In the genomic region with DNA sequence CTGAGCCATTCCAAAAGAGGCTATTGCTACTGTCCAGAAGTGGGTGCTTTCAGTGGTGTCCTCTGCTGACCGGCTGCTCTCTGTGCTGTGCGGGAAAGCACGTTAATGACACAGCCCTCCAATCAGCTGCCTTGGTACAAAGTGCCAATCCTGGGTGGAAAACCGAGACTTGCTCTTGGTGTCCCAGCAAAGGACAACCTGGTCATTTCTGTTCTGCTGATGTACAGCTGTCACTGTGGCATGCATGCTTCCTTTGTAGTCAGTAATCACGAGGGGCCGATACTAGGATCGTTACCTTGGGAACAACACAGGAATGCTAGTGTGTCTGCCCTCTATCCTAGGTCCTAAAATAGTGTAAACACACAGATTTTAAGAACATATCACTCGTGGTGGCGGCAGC, we compare ENCODE assay signal across 29 mouse cellular contexts.
DNase-seq lines count a peak whose midpoint lies in the region; ATAC-seq and TF ChIP-seq lines count a peak whose summit lies in the region.
"Had no signal": no experiment of that assay in that cellular context is flagged by ENCODE, and none has a peak within 500 bp of the region (broad histone marks: within the 10 kb centered on the region; RNA-seq: fewer than 3 reads in every experiment).

No protein-coding gene starts in this region.

- 0 out of 2 replicates have a peak overlapping the region, but pooled peaks have one; percentile 9 for H3K4me2 ChIP-seq in heart, embryonic 11.5 days
- H3K4me2 ChIP-seq in midbrain, embryonic 11.5 days: no peak overlapping the region
- no peak overlapping the region for H3K4me2 ChIP-seq in midbrain, embryonic 16.5 days (ENCODE audit: low read length)
- H3K4me2 ChIP-seq: embryonic facial prominence, embryonic 12.5 days; intestine, embryonic 15.5 days; lung, embryonic 15.5 days; midbrain, embryonic 15.5 days; neural tube, embryonic 12.5 days had no signal

- no peak for ATAC-seq in heart, embryonic 11.5 days (replicated peaks; ENCODE audit: insufficient number of reproducible peaks, low FRiP score, low TSS enrichment)
- 0 out of 2 replicates have a peak, but pooled peaks have one; percentile 19 for ATAC-seq in midbrain, embryonic 11.5 days (ENCODE audit: low FRiP score)
- ATAC-seq in midbrain, embryonic 16.5 days: no peak
- ATAC-seq: CD4-positive, CD25-positive, alpha-beta regulatory T cell, adult 4 months; forebrain, embryonic 16.5 days; hindbrain, postnatal 0 days; intestine, embryonic 15.5 days; midbrain, embryonic 15.5 days had no signal

- no peaks in the 10 kb centered on the region for H3K27me3 ChIP-seq in heart, embryonic 11.5 days (ENCODE audit: control insufficient read depth, insufficient read depth, low read length)
- H3K27me3 ChIP-seq in heart, adult 2 months (ENCODE audit: control insufficient read depth, insufficient read depth, low read length): no peaks in the 10 kb centered on the region
- no peaks in the 10 kb centered on the region for H3K27me3 ChIP-seq in midbrain, embryonic 11.5 days (ENCODE audit: control insufficient read depth, insufficient read depth, low read length)
- no peaks in the 10 kb centered on the region for H3K27me3 ChIP-seq in midbrain, embryonic 16.5 days (ENCODE audit: control insufficient read depth, insufficient read depth, low read depth, low read length)
- H3K27me3 ChIP-seq: embryonic facial prominence, embryonic 12.5 days; intestine, embryonic 15.5 days; lung, embryonic 15.5 days; midbrain, embryonic 15.5 days; neural tube, embryonic 12.5 days had no signal

- no peaks in the 10 kb centered on the region for H3K36me3 ChIP-seq in heart, embryonic 11.5 days (ENCODE audit: control insufficient read depth, insufficient read depth, low read length)
- no peaks in the 10 kb centered on the region for H3K36me3 ChIP-seq in heart, adult 2 months (ENCODE audit: control insufficient read depth, insufficient read depth, low read length)
- no peaks in the 10 kb centered on the region for H3K36me3 ChIP-seq in midbrain, embryonic 11.5 days (ENCODE audit: control insufficient read depth, insufficient read depth, low read length)
- H3K36me3 ChIP-seq in midbrain, embryonic 16.5 days (ENCODE audit: control insufficient read depth, insufficient read depth, low read length): no peaks in the 10 kb centered on the region
- H3K36me3 ChIP-seq: embryonic facial prominence, embryonic 12.5 days; hindbrain, embryonic 10.5 days; intestine, embryonic 15.5 days; lung, embryonic 15.5 days; midbrain, embryonic 15.5 days; neural tube, embryonic 12.5 days had no signal

- no peak for DNase-seq in heart, adult 2 months
- no peak for DNase-seq in midbrain, embryonic 11.5 days (ENCODE audit: low spot score, missing footprints)
- DNase-seq in embryo, embryonic 11 days: peak; percentile 22
- peak; percentile 47 for DNase-seq in mesoderm, embryonic 11.5 days (ENCODE audit: low read depth, low spot score)
- DNase-seq in urinary bladder, adult 18-20 months (ENCODE audit: low spot score in 2 of 2): no peak
- DNase-seq: adrenal gland, postnatal 14 days; cerebellum, adult 11 months; cerebellum, adult 9-11 months; gastrocnemius, adult 2 months; gastrocnemius, postnatal 36 days; kidney, adult 2 months; kidney, postnatal 4 days; layer of hippocampus, postnatal 36 days; left cerebral cortex, postnatal 4 days; lung, postnatal 36 days; retina, postnatal 1 day; right cerebral cortex, postnatal 14 days had no signal

- no peaks in the 10 kb centered on the region for H3K9me3 ChIP-seq in heart, embryonic 11.5 days (replicated peaks; ENCODE audit: control insufficient read depth, low read length)
- H3K9me3 ChIP-seq in midbrain, embryonic 11.5 days (ENCODE audit: control insufficient read depth, low read length): no peaks in the 10 kb centered on the region
- no peaks in the 10 kb centered on the region for H3K9me3 ChIP-seq in midbrain, embryonic 16.5 days (replicated peaks; ENCODE audit: control insufficient read depth, low read length, poor library complexity, severe bottlenecking)
- H3K9me3 ChIP-seq: embryonic facial prominence, embryonic 12.5 days; hindbrain, embryonic 10.5 days; intestine, embryonic 15.5 days; lung, embryonic 15.5 days; midbrain, embryonic 15.5 days; neural tube, embryonic 12.5 days had no signal

- peaks cover 5% of the 10 kb centered on the region; the same call in 1 of the 2 replicates for H3K79me2 ChIP-seq in heart, adult 2 months (replicated peaks; ENCODE audit: control insufficient read depth, insufficient read depth, low read length)

- no peak overlapping the region for H3K9ac ChIP-seq in heart, embryonic 11.5 days (ENCODE audit: low read depth, low read length)
- no peak overlapping the region for H3K9ac ChIP-seq in heart, adult 2 months (ENCODE audit: low read depth, low read length)
- H3K9ac ChIP-seq in midbrain, embryonic 11.5 days (ENCODE audit: low read length): no peak overlapping the region
- no peak overlapping the region for H3K9ac ChIP-seq in midbrain, embryonic 16.5 days (ENCODE audit: low read depth, low read length)
- H3K9ac ChIP-seq: embryonic facial prominence, embryonic 12.5 days; intestine, embryonic 15.5 days; lung, embryonic 15.5 days; midbrain, embryonic 15.5 days; neural tube, embryonic 12.5 days had no signal

- TF ChIP-seq POLR2A in heart, adult 2 months (IDR thresholded peaks at IDR 0.05; ENCODE audit: insufficient read depth, low read depth, low read length): no peak

- no peak for TF ChIP-seq CTCF in heart, adult 2 months (IDR thresholded peaks at IDR 0.05)

- WGBS in heart, embryonic 11.5 days (ENCODE audit: insufficient replicate concordance): 31% methylated on average over 9 of the region's 9 CpGs
- 72% methylated on average over 9 of the region's 9 CpGs for WGBS in heart, adult 2 months
- WGBS in midbrain, embryonic 11.5 days: 18% methylated on average over 9 of the region's 9 CpGs
- WGBS in midbrain, embryonic 16.5 days: 17% methylated on average over 9 of the region's 9 CpGs

- H3K4me1 ChIP-seq in heart, embryonic 11.5 days (ENCODE audit: control insufficient read depth, insufficient read depth, low read length): peaks cover 45% of the 10 kb centered on the region
- peaks cover 14% of the 10 kb centered on the region for H3K4me1 ChIP-seq in heart, adult 2 months (ENCODE audit: control insufficient read depth, insufficient read depth, low read length)
- peaks cover 31% of the 10 kb centered on the region for H3K4me1 ChIP-seq in midbrain, embryonic 11.5 days (ENCODE audit: control insufficient read depth, insufficient read depth, low read length)
- H3K4me1 ChIP-seq in midbrain, embryonic 16.5 days (ENCODE audit: control insufficient read depth, insufficient read depth, low read length): peaks cover 57% of the 10 kb centered on the region

- TF ChIP-seq EP300 in heart, adult 2 months (IDR thresholded peaks at IDR 0.05; ENCODE audit: insufficient read depth, low read depth, low read length): no peak

- intact Hi-C loops in heart, adult 2 months (cut with DNase I): no loop called here

- H3K27ac ChIP-seq in heart, embryonic 11.5 days (ENCODE audit: low read depth, low read length): no peak overlapping the region
- no peak overlapping the region for H3K27ac ChIP-seq in heart, adult 2 months
- no peak overlapping the region for H3K27ac ChIP-seq in midbrain, embryonic 11.5 days (ENCODE audit: low read depth, low read length)
- no peak overlapping the region for H3K27ac ChIP-seq in midbrain, embryonic 16.5 days (ENCODE audit: low read length)
- H3K27ac ChIP-seq: embryonic facial prominence, embryonic 12.5 days; gastrocnemius, adult 2 months; hindbrain, embryonic 10.5 days; hindbrain, postnatal 0 days; intestine, embryonic 15.5 days; kidney, postnatal 0 days; lung, embryonic 15.5 days; neural tube, embryonic 12.5 days had no signal

- no peak overlapping the region for H3K4me3 ChIP-seq in heart, embryonic 11.5 days (ENCODE audit: low read depth, low read length)
- no peak overlapping the region for H3K4me3 ChIP-seq in heart, adult 2 months
- no peak overlapping the region for H3K4me3 ChIP-seq in midbrain, embryonic 11.5 days (ENCODE audit: low read depth, low read length)
- no peak overlapping the region for H3K4me3 ChIP-seq in midbrain, embryonic 16.5 days (ENCODE audit: low read depth, low read length)
- H3K4me3 ChIP-seq: embryonic facial prominence, embryonic 12.5 days; gastrocnemius, adult 2 months; hindbrain, embryonic 10.5 days; intestine, embryonic 15.5 days; lung, embryonic 15.5 days; midbrain, embryonic 15.5 days; neural tube, embryonic 12.5 days had no signal

Comparison
In these comparisons a context has a peak if more than half of its experiments do, and no peak if none do; other contexts are left out.
1. DNase-seq: peak in embryo, embryonic 11 days (single experiment) and mesoderm, embryonic 11.5 days (single experiment); none in heart, adult 2 months (0 of 2), midbrain, embryonic 11.5 days (single experiment) and urinary bladder, adult 18-20 months (0 of 2).